Mouse (Mus musculus): Measurements from ENCODE around the gene Myom3.

GRCm38 (mm10) chr4:135761569-135761968 is 2.1 kb downstream of the Myom3 start:
- TF ChIP-seq TAL1 (IDR thresholded peaks at IDR 0.05; ENCODE audit: low read length) = no peak
- no peak for TF ChIP-seq RCOR1 (IDR thresholded peaks at IDR 0.05; ENCODE audit: low read depth, low read length)
- TF ChIP-seq MAX (IDR thresholded peaks at IDR 0.05; ENCODE audit: low read length) = no peak
- TF ChIP-seq JUND (IDR thresholded peaks at IDR 0.05; ENCODE audit: low read depth, low read length) = no peak
- no peak for TF ChIP-seq CTCF (IDR thresholded peaks at IDR 0.05 in 2 of 3, conservative IDR thresholded peaks at IDR 0.05 in 1 of 3; ENCODE audit: control insufficient read depth in 1 of 3, insufficient read depth in 1 of 3, low read depth in 2 of 3, low read length in 3 of 3, poor library complexity in 1 of 3, severe bottlenecking in 1 of 3)
- TF ChIP-seq EP300 (IDR thresholded peaks at IDR 0.05; ENCODE audit: low read depth in 1 of 2, low read length in 2 of 2) = no peak
- no peak for TF ChIP-seq POLR2A (IDR thresholded peaks at IDR 0.05; ENCODE audit: control insufficient read depth in 1 of 2, insufficient read depth in 1 of 2, low read depth in 1 of 2, low read length in 2 of 2, poor library complexity in 1 of 2)
- TF ChIP-seq MAZ (IDR thresholded peaks at IDR 0.05; ENCODE audit: low read depth, low read length) = no peak
- TF ChIP-seq ETS1 (IDR thresholded peaks at IDR 0.05; ENCODE audit: low read depth, low read length) = no peak
- no peak for TF ChIP-seq MAFK (IDR thresholded peaks at IDR 0.05; ENCODE audit: borderline replicate concordance, low read depth, low read length)
- TF ChIP-seq ZMIZ1 (IDR thresholded peaks at IDR 0.05; ENCODE audit: low read depth, low read length) = no peak
- no peak for TF ChIP-seq USF1 (IDR thresholded peaks at IDR 0.05; ENCODE audit: low read depth, low read length)
- TF ChIP-seq BHLHE40 (IDR thresholded peaks at IDR 0.05; ENCODE audit: borderline replicate concordance, low read depth, low read length) = no peak
- TF ChIP-seq GATA1 (IDR thresholded peaks at IDR 0.05; ENCODE audit: low read depth, low read length) = no peak
